Mouse (Mus musculus) MEL (cell line): Measurements from ENCODE around the gene Tjp2. TPM values are rescaled to one million over a fixed set of nuclear protein-coding genes. Genes with fewer than 3 reads are reported as not detected.

Source experiments
- DNase-seq: peaks from one replicate; pipeline ENCODE4 v3.0.0; 2011; ENCODE audit warnings: low read depth, low spot score
- H3K27ac ChIP-seq: 2 replicates; pipeline ENCODE4 v1.5.1; 2012; ENCODE audit warnings: low read depth, mild to moderate bottlenecking, control low read depth, low read length, moderate library complexity; ENCODE audit not compliant: control insufficient read depth
- H3K27me3 ChIP-seq, 2 experiments: fragments of 150-350 bp in 1 of 2; sonication (generic) in 1 of 2; 2 replicates each; pipeline ENCODE4 v1.6.1; 2012; ENCODE audit warnings: low read length in 2 of 2, mild to moderate bottlenecking in 2 of 2, improper control_type of control experiment in 1 of 2, moderate library complexity in 1 of 2; ENCODE audit not compliant: insufficient read depth in 2 of 2, control insufficient read depth in 1 of 2
- H3K36me3 ChIP-seq, 2 experiments: 2 replicates each; pipeline ENCODE4 v1.6.1; 2012 to 2014; ENCODE audit warnings: low read length in 2 of 2, improper control_type of control experiment in 1 of 2, inconsistent platforms in 1 of 2, mild to moderate bottlenecking in 1 of 2; ENCODE audit not compliant: insufficient read depth in 2 of 2, control insufficient read depth in 1 of 2
- H3K4me1 ChIP-seq, 2 experiments: fragments of 150-350 bp in 1 of 2; sonication (generic) in 1 of 2; 2 replicates each; pipeline ENCODE4 v1.6.1; 2012; ENCODE audit warnings: low read length in 2 of 2, improper control_type of control experiment in 1 of 2, mild to moderate bottlenecking in 1 of 2; ENCODE audit not compliant: insufficient read depth in 2 of 2, control insufficient read depth in 1 of 2
- H3K4me3 ChIP-seq, 2 experiments: fragments of 150-350 bp in 1 of 2; sonication (generic) in 1 of 2; 2 replicates each; pipeline ENCODE4 v1.5.1; 2012; ENCODE audit warnings: low read depth in 2 of 2, low read length in 2 of 2, mild to moderate bottlenecking in 2 of 2, moderate library complexity in 2 of 2, control low read depth in 1 of 2, improper control_type of control experiment in 1 of 2; ENCODE audit not compliant: control insufficient read depth in 1 of 2, insufficient read depth in 1 of 2
- H3K79me2 ChIP-seq: 2 replicates; pipeline ENCODE4 v1.6.1; 2012; ENCODE audit warnings: mild to moderate bottlenecking, low read length, moderate library complexity; ENCODE audit not compliant: control insufficient read depth, poor library complexity, insufficient read depth
- H3K9ac ChIP-seq: 2 replicates; pipeline ENCODE4 v1.6.1; 2012; ENCODE audit warnings: low read depth, mild to moderate bottlenecking, control low read depth, low read length, moderate library complexity; ENCODE audit not compliant: control insufficient read depth, poor library complexity, severe bottlenecking
- H3K9me3 ChIP-seq: fragments of 150-350 bp; sonication (generic); replicated peaks from 2 replicates; pipeline ENCODE4 v1.6.1; 2012; ENCODE audit warnings: mild to moderate bottlenecking, low read length, improper control_type of control experiment, moderate library complexity; ENCODE audit not compliant: insufficient read depth
- CHD1 ChIP-seq: IDR thresholded peaks from 2 replicates; pipeline ENCODE4 v1.6.1; 2012; ENCODE audit warnings: low read depth, mild to moderate bottlenecking, inconsistent platforms, low read length, improper control_type of control experiment
- CHD2 ChIP-seq: IDR thresholded peaks from 2 replicates; pipeline ENCODE4 v1.6.1; 2011; ENCODE audit warnings: low read length, improper control_type of control experiment
- ELF1 ChIP-seq: IDR thresholded peaks from 2 replicates; pipeline ENCODE4 v1.6.1; 2014; ENCODE audit warnings: low read depth, mild to moderate bottlenecking, inconsistent platforms, low read length, improper control_type of control experiment, moderate library complexity
- EP300 ChIP-seq, 2 experiments: IDR thresholded peaks; 2 replicates each; pipeline ENCODE4 v1.6.1; 2011; ENCODE audit warnings: improper control_type of control experiment in 2 of 2, low read length in 2 of 2, low read depth in 1 of 2, mild to moderate bottlenecking in 1 of 2
- GATA1 ChIP-seq: IDR thresholded peaks from 2 replicates; pipeline ENCODE4 v1.6.1; 2011; ENCODE audit warnings: low read depth, low read length, improper control_type of control experiment
- HCFC1 ChIP-seq: IDR thresholded peaks from 2 replicates; pipeline ENCODE4 v1.6.1; 2012; ENCODE audit warnings: low read depth, mild to moderate bottlenecking, inconsistent platforms, low read length, improper control_type of control experiment, moderate library complexity
- JUND ChIP-seq: IDR thresholded peaks from 2 replicates; pipeline ENCODE4 v1.6.1; 2011; ENCODE audit warnings: low read depth, mild to moderate bottlenecking, improper control_type of control experiment, low read length
- KAT2A ChIP-seq: conservative IDR thresholded peaks from 2 replicates; pipeline ENCODE4 v1.6.1; 2012; ENCODE audit warnings: low read depth, low read length, improper control_type of control experiment, inconsistent platforms
- MEF2A ChIP-seq: IDR thresholded peaks from 2 replicates; pipeline ENCODE4 v1.6.1; 2014; ENCODE audit warnings: low read depth, mild to moderate bottlenecking, inconsistent platforms, low read length, improper control_type of control experiment; ENCODE audit not compliant: poor library complexity, insufficient replicate concordance, severe bottlenecking; ENCODE audit errors: extremely low read depth
- MYB ChIP-seq: IDR thresholded peaks from 2 replicates; pipeline ENCODE4 v1.6.1; 2011; ENCODE audit warnings: mild to moderate bottlenecking, low read depth, low read length, improper control_type of control experiment
- MYC ChIP-seq: IDR thresholded peaks from 2 replicates; pipeline ENCODE4 v1.6.1; 2011; ENCODE audit warnings: low read depth, mild to moderate bottlenecking, low read length, improper control_type of control experiment, moderate library complexity
- NELFE ChIP-seq: IDR thresholded peaks from 2 replicates; pipeline ENCODE4 v1.6.1; 2011; ENCODE audit warnings: low read depth, low read length, improper control_type of control experiment
- NRF1 ChIP-seq: IDR thresholded peaks from 2 replicates; pipeline ENCODE4 v1.6.1; 2014; ENCODE audit warnings: low read depth, mild to moderate bottlenecking, inconsistent platforms, low read length, improper control_type of control experiment, moderate library complexity; ENCODE audit not compliant: poor library complexity, insufficient read depth, severe bottlenecking
- POLR2AphosphoS2 ChIP-seq: IDR thresholded peaks from 2 replicates; pipeline ENCODE4 v1.6.1; 2011; ENCODE audit warnings: low read length, improper control_type of control experiment
- POLR2AphosphoS5 ChIP-seq: IDR thresholded peaks from 2 replicates; pipeline ENCODE4 v1.6.1; 2012; ENCODE audit warnings: low read depth, borderline replicate concordance, mild to moderate bottlenecking, inconsistent platforms, low read length, moderate library complexity, mixed read lengths
- RAD21 ChIP-seq: IDR thresholded peaks from 2 replicates; pipeline ENCODE4 v1.6.1; 2011; ENCODE audit warnings: mild to moderate bottlenecking, low read depth, low read length, improper control_type of control experiment
- RCOR1 ChIP-seq: IDR thresholded peaks from 2 replicates; pipeline ENCODE4 v1.6.1; 2012; ENCODE audit warnings: low read depth, mild to moderate bottlenecking, inconsistent platforms, low read length, improper control_type of control experiment
- TAL1 ChIP-seq: IDR thresholded peaks from 2 replicates; pipeline ENCODE4 v1.6.1; 2012; ENCODE audit warnings: mild to moderate bottlenecking, inconsistent platforms, low read length, moderate library complexity, mixed read lengths
- TBP ChIP-seq: IDR thresholded peaks from 2 replicates; pipeline ENCODE4 v1.8.0; 2011; ENCODE audit warnings: low read depth, low read length, improper control_type of control experiment
- TCF12 ChIP-seq: IDR thresholded peaks from 2 replicates; pipeline ENCODE4 v1.6.1; 2014; ENCODE audit warnings: low read depth, mild to moderate bottlenecking, inconsistent platforms, low read length, improper control_type of control experiment, moderate library complexity
- USF1 ChIP-seq: IDR thresholded peaks from 2 replicates; pipeline ENCODE4 v1.6.1; 2014; ENCODE audit warnings: low read depth, mild to moderate bottlenecking, inconsistent platforms, low read length, improper control_type of control experiment, moderate library complexity
- ZMIZ1 ChIP-seq: IDR thresholded peaks from 2 replicates; pipeline ENCODE4 v1.6.1; 2012; ENCODE audit warnings: low read depth, mild to moderate bottlenecking, inconsistent platforms, low read length, improper control_type of control experiment, moderate library complexity
- polyA plus RNA-seq, 2 experiments: library from polyadenylated mRNA; stranded (reverse) in 1 of 2; unstranded in 1 of 2; fragments of >175 nt in 1 of 2; fragments of >200 nt in 1 of 2; gene quantifications; 2 replicates each; pipeline versions ENCODE4 v1.2.1 to v1.2.4; 2012; ENCODE audit warnings: low replicate concordance in 2 of 2, low read depth in 1 of 2; ENCODE audit not compliant: insufficient read length in 2 of 2, insufficient read depth in 1 of 2, missing spikeins in 1 of 2
- total RNA-seq: library from RNA; depleted of rRNA; stranded (reverse); fragments of 300-350 nt; gene quantifications from 2 replicates; pipeline ENCODE4 v1.2.3, GENCODE M21; 2012

The Tjp2 gene
- total and polyA plus RNA-seq, 3 experiments: 3.0 to 8.3 TPM; not detected in 1

DNA sequence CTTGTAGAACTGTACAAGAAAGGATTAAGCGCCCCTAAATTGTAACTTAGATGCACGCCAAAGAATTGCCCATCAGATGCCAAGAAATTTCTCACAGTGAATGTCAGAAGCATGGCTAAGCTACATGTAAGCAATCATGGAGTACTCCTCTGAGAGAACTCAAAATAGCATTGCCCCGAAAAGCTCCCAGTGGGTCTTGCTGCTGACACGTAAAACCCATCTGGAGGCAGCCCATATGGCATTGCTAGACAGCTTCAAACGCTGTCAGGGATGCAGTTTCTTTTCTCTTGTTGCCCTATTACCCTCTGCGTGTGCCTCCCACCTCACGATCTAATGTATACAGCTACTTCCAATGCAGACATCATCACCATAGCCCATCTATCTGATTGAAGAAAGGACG lies 166.0 kb downstream of the Tjp2 start:
- H3K27me3 ChIP-seq: no peaks in the 10 kb centered on the region
- no peaks in the 10 kb centered on the region for H3K79me2 ChIP-seq
- H3K27ac ChIP-seq: no peak overlapping the region
- no peak overlapping the region for H3K4me3 ChIP-seq
- H3K9ac ChIP-seq: no peak overlapping the region
- H3K36me3 ChIP-seq: no peaks in the 10 kb centered on the region
- no peak for DNase-seq
- no peaks in the 10 kb centered on the region for H3K4me1 ChIP-seq
- H3K9me3 ChIP-seq: no peaks in the 10 kb centered on the region
- TF ChIP-seq ELF1: no peak
- TF ChIP-seq HCFC1: no peak
- TF ChIP-seq USF1: no peak
- no peak for TF ChIP-seq KAT2A
- no peak for TF ChIP-seq NELFE
- no peak for TF ChIP-seq MYC
- TF ChIP-seq EP300 (IDR thresholded peaks at IDR 0.05; ENCODE audit: low read depth in 1 of 2, low read length in 2 of 2): no peak
- TF ChIP-seq CHD2: no peak
- no peak for TF ChIP-seq TAL1
- TF ChIP-seq RAD21: no peak
- TF ChIP-seq RCOR1: no peak
- TF ChIP-seq, all 39 proteins: peak for 0

DNA sequence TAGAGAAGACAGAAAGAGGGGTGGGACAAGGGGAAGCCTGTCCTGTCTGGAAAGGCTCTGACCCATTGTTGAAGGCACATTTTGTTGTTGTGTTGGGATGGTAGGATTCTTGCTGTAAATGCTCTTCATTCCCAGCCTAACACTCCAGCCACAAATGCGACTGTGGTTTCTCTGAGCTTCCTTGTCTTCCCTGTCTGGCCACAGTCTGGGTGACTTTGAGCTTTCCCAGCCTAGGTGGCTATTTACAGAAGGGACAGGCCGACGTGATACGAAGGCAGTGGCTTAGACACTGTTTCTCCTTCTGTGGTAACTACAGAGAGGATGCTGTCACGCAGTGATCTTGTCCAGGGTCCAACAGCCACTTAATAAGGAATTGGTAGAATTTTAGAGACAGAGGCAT lies 166.8 kb downstream of the Tjp2 start:
- H3K79me2 ChIP-seq: no peaks in the 10 kb centered on the region
- H3K9me3 ChIP-seq: no peaks in the 10 kb centered on the region
- H3K36me3 ChIP-seq: no peaks in the 10 kb centered on the region
- DNase-seq: no peak
- H3K27me3 ChIP-seq: no peaks in the 10 kb centered on the region
- H3K4me3 ChIP-seq: no peak overlapping the region
- TF ChIP-seq TAL1: no peak
- TF ChIP-seq RCOR1: no peak
- TF ChIP-seq ZMIZ1: no peak
- TF ChIP-seq POLR2AphosphoS5: no peak
- TF ChIP-seq GATA1: no peak
- no peak for TF ChIP-seq CHD1
- TF ChIP-seq JUND: no peak
- no peak for TF ChIP-seq HCFC1
- TF ChIP-seq MEF2A: no peak
- no peak for TF ChIP-seq MYB
- no peak for TF ChIP-seq NRF1
- TF ChIP-seq POLR2AphosphoS2: no peak
- TF ChIP-seq TCF12: no peak
- no peak for TF ChIP-seq TBP
- H3K9ac ChIP-seq: no peak overlapping the region
- no peaks in the 10 kb centered on the region for H3K4me1 ChIP-seq
- H3K27ac ChIP-seq: no peak overlapping the region
